Mouse (Mus musculus): Measurements from ENCODE around the gene Olfr609. TPM values are rescaled to one million over a fixed set of nuclear protein-coding genes. Genes with fewer than 3 reads are reported as not detected.
"Not testable (repeated sequence)": the region's sequence is repeated elsewhere in the genome, so short reads cannot be mapped to it uniquely, and the experiment has no call there.

The Olfr609 gene
- polyA plus RNA-seq (2014; fragmentation: Nextera tagmentation; extraction: Ambion mirVana), result not detected in 2 replicates

DNA sequence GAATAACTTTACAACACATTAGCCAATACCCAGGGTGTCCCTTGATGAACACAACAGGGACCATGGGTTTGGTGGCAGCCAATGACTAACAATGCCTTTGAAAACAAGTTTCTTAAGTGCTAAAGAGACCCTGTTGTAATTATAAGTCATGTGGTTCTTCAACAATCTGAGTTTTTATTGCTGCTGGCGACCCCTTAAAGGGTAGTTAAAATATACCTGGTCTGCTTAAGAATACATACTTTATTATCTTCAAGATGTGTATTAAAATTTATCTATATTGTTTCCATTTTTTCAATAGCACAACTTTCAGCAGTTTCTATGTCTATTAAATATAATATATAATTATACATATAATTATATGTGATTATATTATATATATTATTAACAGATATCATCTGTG lies at the start of gene Olfr609:
TSS of gene Olfr609 (minus strand) at position 101 of the 400 bp plus-strand sequence.
- H3K9me3 ChIP-seq (ENCODE audit: control insufficient read depth, low read length), result no peaks in the 10 kb centered on the region

DNA sequence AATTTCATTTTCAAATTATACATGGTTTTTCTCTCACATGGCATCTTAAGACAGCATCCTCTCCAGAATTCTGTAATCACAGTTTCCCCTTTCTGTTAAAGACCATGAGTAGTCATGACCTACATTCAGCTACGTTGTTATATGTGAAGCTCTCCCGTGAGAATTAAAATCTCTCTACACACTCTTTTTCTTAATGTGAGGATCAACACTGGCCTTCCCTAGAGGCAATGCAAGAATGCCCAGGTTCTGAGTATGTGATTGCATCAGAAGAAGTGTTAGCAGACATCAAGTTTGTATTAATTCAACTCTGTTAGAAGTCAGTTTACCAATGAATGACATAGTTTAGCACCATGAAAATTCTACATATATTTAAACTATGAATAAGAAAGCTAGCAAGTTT lies 44.8 kb upstream of the Olfr609 start, which contains the start of gene Olfr612:
TSS of gene Olfr612 (minus strand) at position 101 of the 400 bp plus-strand sequence.
- not testable (repeated sequence) for DNase-seq (ENCODE audit: low spot score); H3K9ac ChIP-seq (ENCODE audit: low read length); H3K4me2 ChIP-seq (ENCODE audit: low read depth); H3K4me1 ChIP-seq (ENCODE audit: control insufficient read depth, insufficient read depth, low read length); H3K9me3 ChIP-seq (ENCODE audit: control insufficient read depth, low read length); H3K36me3 ChIP-seq (ENCODE audit: control insufficient read depth, insufficient read depth, low read length); H3K27me3 ChIP-seq (ENCODE audit: control insufficient read depth, insufficient read depth, low read length); H3K4me3 ChIP-seq (ENCODE audit: low read depth, low read length); ATAC-seq (ENCODE audit: insufficient read depth, low FRiP score, low TSS enrichment); H3K27ac ChIP-seq (ENCODE audit: low read depth, low read length)
- 91% methylated on average over 2 of the region's 2 CpGs for WGBS

More for the DNA sequence above, at the start of gene Olfr609:
- H3K4me3 ChIP-seq (ENCODE audit: low read depth, low read length), result no peak within 1 kb of the TSS
- ATAC-seq (ENCODE audit: insufficient read depth, low FRiP score, low TSS enrichment) (no peak), DNase-seq (ENCODE audit: low spot score) (no peak)
- H3K27me3 ChIP-seq (ENCODE audit: control insufficient read depth, insufficient read depth, low read length), result no peaks in the 10 kb centered on the region
- H3K4me1 ChIP-seq (ENCODE audit: control insufficient read depth, insufficient read depth, low read length), result no peaks in the 10 kb centered on the region
- no peak within 1 kb of the TSS for H3K9ac ChIP-seq (ENCODE audit: low read length)
- WGBS, result 66% methylated on average over 1 of the region's 1 CpGs
- H3K4me2 ChIP-seq (ENCODE audit: low read depth), result no peak within 1 kb of the TSS
- H3K27ac ChIP-seq (ENCODE audit: low read depth, low read length), result no peak within 1 kb of the TSS
- H3K36me3 ChIP-seq (ENCODE audit: control insufficient read depth, insufficient read depth, low read length), result no peaks in the 10 kb centered on the region

DNA sequence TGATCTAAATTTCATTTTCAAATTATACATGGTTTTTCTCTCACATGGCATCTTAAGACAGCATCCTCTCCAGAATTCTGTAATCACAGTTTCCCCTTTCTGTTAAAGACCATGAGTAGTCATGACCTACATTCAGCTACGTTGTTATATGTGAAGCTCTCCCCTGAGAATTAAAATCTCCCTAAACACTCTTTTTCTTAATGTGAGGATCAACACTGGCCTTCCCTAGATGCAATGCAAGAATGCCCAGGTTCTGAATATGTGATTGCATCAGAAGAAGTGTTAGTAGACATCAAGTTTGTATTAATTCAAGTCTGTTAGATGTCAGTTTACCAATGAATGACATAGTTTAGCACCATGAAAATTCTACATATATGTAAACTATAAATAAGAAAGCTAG lies 22.9 kb upstream of the Olfr609 start, which contains the start of gene Olfr611:
TSS of gene Olfr611 (minus strand) at position 101 of the 400 bp plus-strand sequence.
- ATAC-seq (ENCODE audit: insufficient read depth, low FRiP score, low TSS enrichment), result not testable (repeated sequence)
- 70% methylated on average over 1 of the region's 1 CpGs for WGBS

DNA sequence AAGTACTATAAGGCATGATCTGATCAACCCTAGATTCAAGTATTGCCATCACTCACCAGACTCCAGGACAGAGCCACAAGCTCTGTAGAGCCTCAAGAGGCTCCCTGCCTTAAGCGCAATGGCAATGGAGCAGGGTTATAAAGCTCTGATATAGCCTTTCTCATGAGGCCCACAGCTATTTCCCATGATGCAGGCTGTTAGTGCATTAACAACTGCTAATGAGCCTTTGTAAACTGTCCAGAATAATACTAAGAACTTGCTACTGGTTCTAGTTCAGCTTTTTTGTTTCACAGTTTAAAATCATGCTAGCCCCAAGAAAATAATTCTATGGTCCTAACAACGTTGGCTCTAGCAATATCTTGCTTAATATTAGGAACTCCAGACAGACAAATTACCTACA lies 14.2 kb upstream of the Olfr609 start, which contains the start of gene Olfr610:
TSS of gene Olfr610 (minus strand) at position 101 of the 400 bp plus-strand sequence.
- no peak within 1 kb of the TSS for H3K4me3 ChIP-seq (ENCODE audit: low read depth, low read length)
- DNase-seq (ENCODE audit: low spot score) (no peak), ATAC-seq (ENCODE audit: insufficient read depth, low FRiP score, low TSS enrichment) (no peak)
- H3K36me3 ChIP-seq (ENCODE audit: control insufficient read depth, insufficient read depth, low read length), result no peaks in the 10 kb centered on the region
- no peak within 1 kb of the TSS for H3K9ac ChIP-seq (ENCODE audit: low read length)
- H3K27ac ChIP-seq (ENCODE audit: low read depth, low read length), result no peak within 1 kb of the TSS
- no peaks in the 10 kb centered on the region for H3K27me3 ChIP-seq (ENCODE audit: control insufficient read depth, insufficient read depth, low read length)
- no peaks in the 10 kb centered on the region for H3K4me1 ChIP-seq (ENCODE audit: control insufficient read depth, insufficient read depth, low read length)
- 88% methylated on average over 2 of the region's 2 CpGs for WGBS
- no peak within 1 kb of the TSS for H3K4me2 ChIP-seq (ENCODE audit: low read depth)
- H3K9me3 ChIP-seq (ENCODE audit: control insufficient read depth, low read length), result no peaks in the 10 kb centered on the region

More for the DNA sequence above, 22.9 kb upstream of the Olfr609 start, which contains the start of gene Olfr611:
- not testable (repeated sequence) for H3K27ac ChIP-seq (ENCODE audit: low read depth, low read length); H3K36me3 ChIP-seq (ENCODE audit: control insufficient read depth, insufficient read depth, low read length); H3K4me1 ChIP-seq (ENCODE audit: control insufficient read depth, insufficient read depth, low read length); H3K4me2 ChIP-seq (ENCODE audit: low read depth); H3K9ac ChIP-seq (ENCODE audit: low read length); H3K27me3 ChIP-seq (ENCODE audit: control insufficient read depth, insufficient read depth, low read length); DNase-seq (ENCODE audit: low spot score); H3K9me3 ChIP-seq (ENCODE audit: control insufficient read depth, low read length); H3K4me3 ChIP-seq (ENCODE audit: low read depth, low read length)

DNA sequence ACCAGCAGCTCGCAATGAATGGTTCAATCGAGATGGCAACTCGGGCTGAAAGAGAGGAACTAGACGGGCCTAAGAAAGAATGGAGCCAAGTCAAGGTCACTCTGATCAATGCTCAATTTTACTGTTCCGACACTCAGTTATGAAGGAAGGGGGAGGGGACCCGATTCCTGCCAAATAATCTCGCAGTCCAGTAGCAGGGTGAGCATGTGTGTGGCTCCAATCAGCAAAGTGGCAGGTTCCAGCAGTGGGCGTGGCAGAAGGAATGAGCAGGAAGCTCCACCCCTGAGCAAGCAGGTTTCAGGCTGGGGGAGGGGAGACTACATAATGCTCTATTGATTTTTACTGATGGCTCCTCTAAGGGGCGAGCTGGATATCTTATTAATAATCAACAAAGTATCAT lies 20.8 kb downstream of the Olfr609 start:
- not testable (repeated sequence) for H3K27me3 ChIP-seq (ENCODE audit: control insufficient read depth, insufficient read depth, low read length); H3K9ac ChIP-seq (ENCODE audit: low read length); ATAC-seq (ENCODE audit: insufficient read depth, low FRiP score, low TSS enrichment); H3K9me3 ChIP-seq (ENCODE audit: control insufficient read depth, low read length); H3K4me3 ChIP-seq (ENCODE audit: low read depth, low read length); H3K4me1 ChIP-seq (ENCODE audit: control insufficient read depth, insufficient read depth, low read length); DNase-seq (ENCODE audit: low spot score); H3K36me3 ChIP-seq (ENCODE audit: control insufficient read depth, insufficient read depth, low read length); H3K27ac ChIP-seq (ENCODE audit: low read depth, low read length); H3K4me2 ChIP-seq (ENCODE audit: low read depth)
- 89% methylated on average over 9 of the region's 9 CpGs for WGBS

DNA sequence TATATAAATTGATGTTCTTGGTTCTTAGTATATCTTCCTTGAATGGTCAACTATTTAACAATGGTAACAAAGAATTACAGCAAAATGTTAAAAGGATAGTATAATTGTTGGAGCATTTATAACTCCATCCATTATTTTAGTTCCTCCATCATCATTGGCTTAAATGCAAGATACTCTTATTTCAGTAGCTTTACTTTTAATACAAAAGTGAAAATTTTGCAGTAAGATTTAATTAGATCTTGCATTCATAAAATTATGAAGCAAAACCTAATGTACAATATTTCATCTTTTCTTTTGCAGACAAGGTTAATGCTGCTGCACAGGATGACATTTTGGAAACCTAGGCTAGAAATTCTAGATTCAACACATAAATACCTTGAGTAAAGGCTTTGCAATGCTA lies 28.3 kb downstream of the Olfr609 start, which contains the start of gene Olfr608:
TSS of gene Olfr608 (plus strand) at position 301 of the 400 bp plus-strand sequence.
- H3K4me2 ChIP-seq (ENCODE audit: low read depth), result no peak within 1 kb of the TSS
- no peak within 1 kb of the TSS for H3K4me3 ChIP-seq (ENCODE audit: low read depth, low read length)
- no peak for ATAC-seq (ENCODE audit: insufficient read depth, low FRiP score, low TSS enrichment)
- no peaks in the 10 kb centered on the region for H3K36me3 ChIP-seq (ENCODE audit: control insufficient read depth, insufficient read depth, low read length)
- no peaks in the 10 kb centered on the region for H3K9me3 ChIP-seq (ENCODE audit: control insufficient read depth, low read length)
- DNase-seq (ENCODE audit: low spot score), result no peak
- no peaks in the 10 kb centered on the region for H3K4me1 ChIP-seq (ENCODE audit: control insufficient read depth, insufficient read depth, low read length)
- no peaks in the 10 kb centered on the region for H3K27me3 ChIP-seq (ENCODE audit: control insufficient read depth, insufficient read depth, low read length)
- H3K9ac ChIP-seq (ENCODE audit: low read length), result no peak within 1 kb of the TSS
- H3K27ac ChIP-seq (ENCODE audit: low read depth, low read length), result no peak within 1 kb of the TSS

DNA sequence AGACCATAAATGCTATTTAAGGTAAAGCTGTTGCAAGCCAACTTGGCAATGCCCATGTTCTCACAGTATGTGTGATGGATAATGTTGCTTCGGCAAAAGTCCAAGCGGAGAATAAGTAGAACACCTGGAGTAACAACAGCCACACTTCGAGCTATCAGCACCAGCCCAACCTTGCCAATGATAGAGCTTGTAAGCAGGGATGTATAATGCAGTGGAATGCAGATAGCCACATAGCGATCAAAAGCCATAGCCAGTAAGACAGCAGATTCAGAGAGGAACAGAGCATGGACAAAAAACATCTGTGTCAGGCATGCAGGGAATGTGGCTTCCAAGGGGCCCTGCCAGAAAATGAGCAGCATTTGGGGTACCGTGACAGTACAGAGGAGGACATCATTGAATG lies 37.3 kb downstream of the Olfr609 start:
- Histone ChIP-seq H3K4me1 (ENCODE audit: control insufficient read depth, insufficient read depth, low read length) (no peaks in the 10 kb centered on the region), H3K27me3 (ENCODE audit: control insufficient read depth, insufficient read depth, low read length) (no peaks in the 10 kb centered on the region), H3K36me3 (ENCODE audit: control insufficient read depth, insufficient read depth, low read length) (no peaks in the 10 kb centered on the region), H3K9ac (ENCODE audit: low read length) (no peak overlapping the region), H3K4me3 (ENCODE audit: low read depth, low read length) (no peak overlapping the region), H3K27ac (ENCODE audit: low read depth, low read length) (no peak overlapping the region), H3K9me3 (ENCODE audit: control insufficient read depth, low read length) (no peaks in the 10 kb centered on the region), H3K4me2 (ENCODE audit: low read depth) (no peak overlapping the region)
- ATAC-seq (ENCODE audit: insufficient read depth, low FRiP score, low TSS enrichment), result no peak
- no peak for DNase-seq (ENCODE audit: low spot score)
- WGBS, result 90% methylated on average over 5 of the region's 5 CpGs

DNA sequence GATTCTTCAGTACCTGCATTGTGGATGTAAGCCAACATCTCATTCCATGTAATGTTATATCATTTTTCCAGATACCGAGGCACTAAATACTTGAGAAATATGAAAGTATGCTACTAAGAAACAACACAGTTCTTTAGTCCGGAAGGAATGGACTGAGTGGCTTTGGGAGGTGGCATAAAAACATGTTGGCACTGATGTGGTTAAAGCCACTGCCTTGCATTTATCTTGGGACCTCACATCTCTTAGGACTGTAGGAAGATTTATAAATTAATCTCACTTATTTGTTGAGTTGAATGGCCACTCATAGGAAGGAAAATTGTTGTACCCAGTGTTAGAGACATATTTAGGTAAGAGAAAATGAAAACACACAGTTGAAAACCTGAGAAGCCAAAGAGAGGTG lies 49.1 kb downstream of the Olfr609 start, which contains the start of gene Olfr606:
TSS of gene Olfr606 (plus strand) at position 301 of the 400 bp plus-strand sequence.
- H3K9ac ChIP-seq (ENCODE audit: low read length), result no peak within 1 kb of the TSS
- H3K4me3 ChIP-seq (ENCODE audit: low read depth, low read length), result no peak within 1 kb of the TSS
- H3K36me3 ChIP-seq (ENCODE audit: control insufficient read depth, insufficient read depth, low read length), result no peaks in the 10 kb centered on the region
- H3K27me3 ChIP-seq (ENCODE audit: control insufficient read depth, insufficient read depth, low read length), result no peaks in the 10 kb centered on the region
- H3K4me2 ChIP-seq (ENCODE audit: low read depth), result no peak within 1 kb of the TSS
- H3K9me3 ChIP-seq (ENCODE audit: control insufficient read depth, low read length), result no peaks in the 10 kb centered on the region
- WGBS, result 90% methylated on average over 2 of the region's 2 CpGs
- no peaks in the 10 kb centered on the region for H3K4me1 ChIP-seq (ENCODE audit: control insufficient read depth, insufficient read depth, low read length)
- no peak for ATAC-seq (ENCODE audit: insufficient read depth, low FRiP score, low TSS enrichment)
- no peak within 1 kb of the TSS for H3K27ac ChIP-seq (ENCODE audit: low read depth, low read length)
- no peak for DNase-seq (ENCODE audit: low spot score)

DNA sequence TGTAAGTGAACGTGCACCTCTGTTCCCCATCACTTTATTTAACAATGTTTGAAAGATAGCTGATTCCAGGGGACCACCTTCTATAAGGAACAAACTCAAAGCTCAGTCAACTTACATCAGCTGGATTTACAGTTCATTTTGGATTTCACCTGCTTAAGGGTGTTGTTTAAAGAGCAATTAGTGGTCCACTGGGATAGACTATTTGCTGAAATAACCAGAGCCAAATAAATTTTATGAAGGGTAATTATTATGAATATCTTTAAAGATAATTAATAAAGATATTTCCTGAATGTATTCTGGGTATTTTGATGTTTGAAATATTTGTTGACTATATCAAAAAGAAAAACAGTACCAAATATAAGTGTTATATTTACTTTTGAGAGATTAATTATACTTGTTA lies 52.5 kb downstream of the Olfr609 start, which contains the start of gene Olfr605:
TSS of gene Olfr605 (minus strand) at position 101 of the 400 bp plus-strand sequence.
- no peak within 1 kb of the TSS for H3K9ac ChIP-seq (ENCODE audit: low read length)
- DNase-seq (ENCODE audit: low spot score) (no peak), ATAC-seq (ENCODE audit: insufficient read depth, low FRiP score, low TSS enrichment) (no peak)
- no peaks in the 10 kb centered on the region for H3K27me3 ChIP-seq (ENCODE audit: control insufficient read depth, insufficient read depth, low read length)
- no peaks in the 10 kb centered on the region for H3K9me3 ChIP-seq (ENCODE audit: control insufficient read depth, low read length)
- H3K4me3 ChIP-seq (ENCODE audit: low read depth, low read length), result no peak within 1 kb of the TSS
- H3K27ac ChIP-seq (ENCODE audit: low read depth, low read length), result no peak within 1 kb of the TSS
- no peak within 1 kb of the TSS for H3K4me2 ChIP-seq (ENCODE audit: low read depth)
- 93% methylated on average over 1 of the region's 1 CpGs for WGBS
- H3K36me3 ChIP-seq (ENCODE audit: control insufficient read depth, insufficient read depth, low read length), result no peaks in the 10 kb centered on the region
- no peaks in the 10 kb centered on the region for H3K4me1 ChIP-seq (ENCODE audit: control insufficient read depth, insufficient read depth, low read length)
